Mouse (Mus musculus) MEL (cell line): ENCODE results near the gene Tmem8.

Experiments used
- CHD2 ChIP-seq: IDR thresholded peaks from 2 replicates; pipeline ENCODE4 v1.6.1; 2011; ENCODE audit warnings: low read length, improper control_type of control experiment
- CTCF ChIP-seq, 3 experiments: IDR thresholded peaks in 2 of 3; conservative IDR thresholded peaks in 1 of 3; 2 replicates each; pipeline ENCODE4 v1.5.1; 2011 to 2012; ENCODE audit warnings: low read length in 3 of 3, low read depth in 2 of 3, mild to moderate bottlenecking in 2 of 3, improper control_type of control experiment in 1 of 3, inconsistent platforms in 1 of 3, mixed read lengths in 1 of 3, moderate library complexity in 1 of 3; ENCODE audit not compliant: control insufficient read depth in 1 of 3, insufficient read depth in 1 of 3, poor library complexity in 1 of 3, severe bottlenecking in 1 of 3
- E2F4 ChIP-seq: IDR thresholded peaks from 2 replicates; pipeline ENCODE4 v1.6.1; 2011; ENCODE audit warnings: low read depth, low read length, improper control_type of control experiment, borderline replicate concordance
- EP300 ChIP-seq, 2 experiments: IDR thresholded peaks; 2 replicates each; pipeline ENCODE4 v1.6.1; 2011; ENCODE audit warnings: improper control_type of control experiment in 2 of 2, low read length in 2 of 2, low read depth in 1 of 2, mild to moderate bottlenecking in 1 of 2
- GABPA ChIP-seq: IDR thresholded peaks from 2 replicates; pipeline ENCODE4 v1.6.1; 2012; ENCODE audit warnings: low read depth, mild to moderate bottlenecking, inconsistent platforms, low read length, improper control_type of control experiment, moderate library complexity
- GATA1 ChIP-seq: IDR thresholded peaks from 2 replicates; pipeline ENCODE4 v1.6.1; 2011; ENCODE audit warnings: low read depth, low read length, improper control_type of control experiment
- MYB ChIP-seq: IDR thresholded peaks from 2 replicates; pipeline ENCODE4 v1.6.1; 2011; ENCODE audit warnings: mild to moderate bottlenecking, low read depth, low read length, improper control_type of control experiment
- POLR2A ChIP-seq, 2 experiments: IDR thresholded peaks; 2 replicates each; pipeline ENCODE4 v1.6.1; 2011 to 2012; ENCODE audit warnings: low read length in 2 of 2, mild to moderate bottlenecking in 2 of 2, control low read depth in 1 of 2, improper control_type of control experiment in 1 of 2, low read depth in 1 of 2, moderate library complexity in 1 of 2; ENCODE audit not compliant: control insufficient read depth in 1 of 2, insufficient read depth in 1 of 2, poor library complexity in 1 of 2
- POLR2AphosphoS5 ChIP-seq: IDR thresholded peaks from 2 replicates; pipeline ENCODE4 v1.6.1; 2012; ENCODE audit warnings: low read depth, borderline replicate concordance, mild to moderate bottlenecking, inconsistent platforms, low read length, moderate library complexity, mixed read lengths
- SMC3 ChIP-seq: IDR thresholded peaks from 2 replicates; pipeline ENCODE4 v1.6.1; 2011; ENCODE audit warnings: low read depth, low read length, improper control_type of control experiment
- UBTF ChIP-seq: IDR thresholded peaks from 2 replicates; pipeline ENCODE4 v1.6.1; 2012; ENCODE audit warnings: low read depth, mild to moderate bottlenecking, inconsistent platforms, low read length, improper control_type of control experiment, moderate library complexity, borderline replicate concordance; ENCODE audit not compliant: insufficient read depth
- USF1 ChIP-seq: IDR thresholded peaks from 2 replicates; pipeline ENCODE4 v1.6.1; 2014; ENCODE audit warnings: low read depth, mild to moderate bottlenecking, inconsistent platforms, low read length, improper control_type of control experiment, moderate library complexity

DNA sequence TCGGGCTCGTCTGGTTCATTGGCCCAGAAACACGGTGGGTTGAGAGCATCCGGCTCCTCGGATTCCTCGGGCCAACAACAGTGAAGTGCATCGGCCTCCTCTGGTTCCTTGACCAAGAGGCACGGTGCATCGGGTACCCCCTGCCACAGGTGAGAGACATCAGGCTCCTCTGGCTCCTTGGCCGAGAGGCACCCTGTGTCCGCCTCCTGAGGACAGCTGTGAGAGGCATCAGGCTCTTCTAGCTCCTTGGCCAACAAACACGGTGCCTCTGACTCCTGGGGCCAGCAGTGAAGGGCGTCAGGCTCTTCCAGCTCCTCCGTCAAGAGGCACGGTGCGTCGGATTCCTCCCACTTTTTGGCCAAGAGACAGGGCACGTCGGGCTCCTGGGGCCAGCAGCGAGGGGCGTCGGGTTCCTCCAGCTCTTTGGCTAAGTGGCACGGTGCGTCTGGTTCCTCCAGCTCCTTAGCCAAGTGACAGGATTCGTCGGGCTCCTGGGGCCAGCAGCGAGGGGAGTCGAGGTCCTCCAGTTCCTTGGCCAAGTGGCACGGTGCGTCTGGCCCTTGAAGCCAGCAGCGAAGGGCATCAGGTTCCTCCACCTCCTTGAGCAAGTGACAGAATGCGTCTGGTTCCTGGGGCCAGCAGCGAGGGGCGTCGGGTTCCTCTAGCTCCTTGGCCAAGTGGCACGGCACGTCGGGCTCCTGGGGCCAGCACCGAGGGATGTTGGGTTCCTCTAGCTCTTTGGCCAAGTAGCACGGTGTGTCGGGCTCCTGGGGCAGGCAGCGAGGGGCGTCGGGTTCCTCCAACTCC is 44.9 kb upstream of the Tmem8 start:
- TF ChIP-seq POLR2A (IDR thresholded peaks at IDR 0.05; ENCODE audit: control insufficient read depth in 1 of 2, insufficient read depth in 1 of 2, low read depth in 1 of 2, low read length in 2 of 2, poor library complexity in 1 of 2) = no peak
- TF ChIP-seq CTCF (IDR thresholded peaks at IDR 0.05 in 2 of 3, conservative IDR thresholded peaks at IDR 0.05 in 1 of 3; ENCODE audit: control insufficient read depth in 1 of 3, insufficient read depth in 1 of 3, low read depth in 2 of 3, low read length in 3 of 3, poor library complexity in 1 of 3, severe bottlenecking in 1 of 3) = no peak
- no peak for TF ChIP-seq POLR2AphosphoS5
- TF ChIP-seq USF1 = no peak
- TF ChIP-seq UBTF = no peak
- no peak for TF ChIP-seq EP300 (IDR thresholded peaks at IDR 0.05; ENCODE audit: low read depth in 1 of 2, low read length in 2 of 2)
- no peak for TF ChIP-seq GATA1
- TF ChIP-seq SMC3 = no peak
- no peak for TF ChIP-seq GABPA
- TF ChIP-seq CHD2 = no peak
- TF ChIP-seq E2F4 = no peak
- no peak for TF ChIP-seq MYB
